Mouse (Mus musculus) liver, postnatal 0 days (tissue): ENCODE measurements around the gene Gm20388. TPM values are rescaled to one million over a fixed set of nuclear protein-coding genes. Genes with fewer than 3 reads are reported as not detected.

ENCODE experiments used
- ATAC-seq: fragments of 200-750 bp; cut with Nextera tagmentation; 2 replicates; pipeline ENCODE4 v1.8.0; 2017; ENCODE audit warnings: mild to moderate bottlenecking, moderate library complexity
- DNase-seq: peaks from one replicate; pipeline ENCODE4 v3.0.0-alpha.2; 2016
- H3K27ac ChIP-seq: fragments of 300-500 bp; sonication (generic); 2 replicates; pipeline ENCODE4 v1.5.1; 2014; ENCODE audit warnings: antibody characterized with exemption, moderate library complexity, mild to moderate bottlenecking, low read depth
- H3K27me3 ChIP-seq: fragments of 300-500 bp; sonication (generic); 2 replicates; pipeline ENCODE4 v1.6.1; 2014; ENCODE audit warnings: low read length, control low read depth, mixed read lengths; ENCODE audit not compliant: insufficient read depth
- H3K36me3 ChIP-seq: fragments of 300-500 bp; sonication (generic); replicated peaks from 2 replicates; pipeline ENCODE4 v1.6.1; 2014; ENCODE audit warnings: mild to moderate bottlenecking, control low read depth, low read length, moderate library complexity, mixed read lengths; ENCODE audit not compliant: insufficient read depth
- H3K4me1 ChIP-seq: fragments of 300-500 bp; sonication (generic); 2 replicates; pipeline ENCODE4 v1.6.1; 2014; ENCODE audit warnings: antibody characterized with exemption, mild to moderate bottlenecking, control low read depth; ENCODE audit not compliant: insufficient read depth
- H3K4me2 ChIP-seq: fragments of 300-500 bp; sonication (generic); 2 replicates; pipeline ENCODE4 v1.6.1; 2014; ENCODE audit warnings: low read depth, mild to moderate bottlenecking, low read length, moderate library complexity, mixed read lengths
- H3K4me3 ChIP-seq: fragments of 300-500 bp; sonication (generic); 2 replicates; pipeline ENCODE4 v1.5.1; 2014; ENCODE audit warnings: low read depth, low read length
- H3K9ac ChIP-seq: fragments of 300-500 bp; sonication (generic); replicated peaks from 2 replicates; pipeline ENCODE4 v1.6.1; 2014; ENCODE audit warnings: mild to moderate bottlenecking, moderate library complexity
- H3K9me3 ChIP-seq: fragments of 300-500 bp; sonication (generic); 2 replicates; pipeline ENCODE4 v1.6.1; 2016; ENCODE audit warnings: mild to moderate bottlenecking, control low read depth, low read length, mixed read lengths
- CTCF ChIP-seq: sonication (generic); IDR thresholded peaks from 2 replicates; pipeline ENCODE4 v1.5.1; 2016; ENCODE audit warnings: antibody characterized with exemption, low read depth
- EP300 ChIP-seq: IDR thresholded peaks from 2 replicates; pipeline ENCODE4 v1.6.1; 2016; ENCODE audit warnings: antibody characterized with exemption, low read depth, mild to moderate bottlenecking
- WGBS: fragments of 180-500 bp; shearing (Covaris S2); extraction: QIAGEN DNeasy Blood & Tissue Kit; methylation state at CpG from one replicate; pipeline ENCODE4 v1.1.7; 2014; ENCODE audit not compliant: insufficient replicate concordance; 5-methylcytosine and 5-hydroxymethylcytosine counted together
- polyA plus RNA-seq: library from polyadenylated mRNA; unstranded; fragments of >200 nt; fragmentation: Nextera tagmentation; extraction: Ambion mirVana; gene quantifications from 2 replicates; pipeline ENCODE4 v1.2.1, GENCODE M21; 2015

Gm20388 gene
- polyA plus RNA-seq, 1 experiment from 2014 or later: not detected

DNA sequence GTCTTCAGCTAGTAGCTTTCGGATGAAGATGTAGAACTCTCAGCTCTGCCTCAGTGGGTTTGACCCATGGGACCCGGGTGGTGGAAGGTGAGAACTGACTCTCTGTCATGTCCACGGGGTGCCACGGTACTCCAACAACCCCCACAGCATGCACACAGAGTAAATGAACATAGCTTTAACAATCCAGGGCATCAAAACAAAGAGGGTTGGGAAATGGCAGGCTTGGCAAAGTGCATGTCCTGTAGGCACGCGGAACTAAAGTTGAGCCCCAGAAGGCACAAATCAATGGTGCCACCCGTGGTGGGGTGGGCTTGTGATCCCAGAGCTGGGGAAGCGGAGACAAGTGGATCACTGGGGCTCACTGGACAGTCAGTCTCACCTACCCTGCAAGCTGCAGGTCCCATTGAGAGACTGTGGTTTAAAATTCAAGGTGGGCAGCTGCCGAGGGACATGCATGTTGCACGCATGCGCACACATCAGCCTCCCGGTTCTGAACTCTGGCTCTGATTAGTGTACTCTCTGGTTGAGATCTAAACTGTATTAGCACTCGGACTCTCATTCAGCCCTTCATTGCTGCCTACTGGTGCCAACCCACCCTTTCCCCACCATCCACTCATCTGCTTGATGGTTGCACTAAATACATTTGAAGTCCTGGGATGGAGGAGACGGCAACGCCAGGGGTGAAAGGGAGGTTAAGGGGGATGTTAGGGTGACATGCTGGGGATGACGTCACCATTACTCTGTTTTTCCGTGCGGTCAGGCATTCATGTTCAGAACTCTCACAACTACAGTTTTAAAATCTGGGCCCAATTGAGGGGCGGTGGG is 2037.9 kb downstream of the Gm20388 start:
- peak overlapping the region; percentile 83 for H3K4me2 ChIP-seq
- ATAC-seq (no peak), DNase-seq (no peak)
- no peaks in the 10 kb centered on the region; the same call in 1 of the 2 replicates for H3K36me3 ChIP-seq
- WGBS: 51% methylated on average over 19 of the region's 19 CpGs
- H3K27me3 ChIP-seq: no peaks in the 10 kb centered on the region
- H3K27ac ChIP-seq: peak overlapping the region; percentile 88
- peak overlapping the region; percentile 73 for H3K9ac ChIP-seq
- peak overlapping the region; percentile 57 for H3K4me3 ChIP-seq
- no peaks in the 10 kb centered on the region for H3K9me3 ChIP-seq
- TF ChIP-seq CTCF (no peak), EP300 (no peak)
- H3K4me1 ChIP-seq: peaks cover 48% of the 10 kb centered on the region

GRCm38 (mm10) chr8:121949222-121949800 is 2038.7 kb downstream of the Gm20388 start, which contains the start of gene Banp:
Gene Banp, plus strand, starts transcription at chr8:121949750.
- H3K36me3 ChIP-seq: peaks cover 4% of the 10 kb centered on the region
- H3K9me3 ChIP-seq: no peaks in the 10 kb centered on the region
- peak within 1 kb of the TSS; percentile 98 for H3K27ac ChIP-seq
- H3K4me3 ChIP-seq: peak within 1 kb of the TSS; percentile 76
- WGBS: 45% methylated on average over 6 of the region's 6 CpGs
- peak within 1 kb of the TSS; percentile 93 for H3K9ac ChIP-seq
- H3K27me3 ChIP-seq: no peaks in the 10 kb centered on the region
- H3K4me1 ChIP-seq: peaks cover 55% of the 10 kb centered on the region
- no peak for DNase-seq
- peak within 1 kb of the TSS; percentile 83 for H3K4me2 ChIP-seq
- ATAC-seq: no peak
- TF ChIP-seq CTCF (no peak), EP300 (no peak)

GRCm38 (mm10) chr8:121949941-121950748 is 2039.5 kb downstream of the Gm20388 start:
- Histone ChIP-seq H3K4me2 (peak overlapping the region; percentile 82), H3K4me1 (peaks cover 55% of the 10 kb centered on the region), H3K9ac (peak overlapping the region; percentile 93), H3K4me3 (peak overlapping the region; percentile 76), H3K36me3 (peaks cover 10% of the 10 kb centered on the region), H3K9me3 (no peaks in the 10 kb centered on the region), H3K27ac (peak overlapping the region; percentile 98), H3K27me3 (no peaks in the 10 kb centered on the region)
- no peak for TF ChIP-seq CTCF
- no peak; the same call in 1 of the 2 replicates for TF ChIP-seq EP300
- WGBS: 2% methylated on average over 65 of the region's 66 CpGs
- peak; percentile 99 for DNase-seq
- ATAC-seq: peak; percentile 88

GRCm38 (mm10) chr8:121950749-121951655 is 2040.4 kb downstream of the Gm20388 start:
- Histone ChIP-seq H3K4me2 (peak overlapping the region; percentile 82), H3K9ac (peak overlapping the region; percentile 93), H3K36me3 (peaks cover 10% of the 10 kb centered on the region), H3K27ac (peak overlapping the region; percentile 98), H3K4me1 (peaks cover 55% of the 10 kb centered on the region), H3K4me3 (peak overlapping the region; percentile 76), H3K9me3 (no peaks in the 10 kb centered on the region), H3K27me3 (no peaks in the 10 kb centered on the region)
- TF ChIP-seq EP300 (no peak), CTCF (peak; percentile 45)
- DNase-seq (peak; percentile 77), ATAC-seq (peak; percentile 12)
- under 1% methylated on average over 61 of the region's 97 CpGs for WGBS

DNA sequence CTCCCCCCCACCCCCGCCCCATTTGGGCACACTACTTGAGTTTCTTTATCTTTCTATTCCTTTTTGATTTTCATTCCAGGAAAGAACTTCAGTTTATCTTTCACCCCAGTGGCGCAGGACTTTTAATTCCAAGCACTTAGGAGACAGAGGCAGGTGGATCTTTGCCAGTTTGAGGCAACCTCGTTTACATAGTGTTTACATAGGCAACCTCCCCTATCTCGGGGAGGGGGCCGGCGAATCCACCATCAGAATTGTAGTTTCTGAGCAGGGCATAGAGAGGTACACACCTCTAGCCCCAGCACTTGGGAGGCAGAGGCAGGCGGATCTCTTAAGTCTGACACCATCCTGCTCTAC is 2041.0 kb downstream of the Gm20388 start:
- ATAC-seq: no peak
- TF ChIP-seq CTCF: no peak
- TF ChIP-seq EP300: no peak
- Histone ChIP-seq H3K27ac (peak overlapping the region; percentile 98), H3K9ac (peak overlapping the region; percentile 93), H3K36me3 (peaks cover 10% of the 10 kb centered on the region), H3K27me3 (no peaks in the 10 kb centered on the region), H3K9me3 (no peaks in the 10 kb centered on the region), H3K4me1 (peaks cover 53% of the 10 kb centered on the region), H3K4me2 (peak overlapping the region; percentile 82), H3K4me3 (peak overlapping the region; percentile 76)
- 9% methylated on average over 7 of the region's 7 CpGs for WGBS
- no peak for DNase-seq
